Mouse (Mus musculus): ENCODE measurements around the gene Hyls1.

- no peak for TF ChIP-seq EP300 (IDR thresholded peaks at IDR 0.05; ENCODE audit: insufficient read depth, low read depth, low read length)
- no peak for TF ChIP-seq CTCF (IDR thresholded peaks at IDR 0.05)
Measured at GRCm38 (mm10) chr9:35558257-35559008, 11.8 kb downstream of the Hyls1 start, which contains the start of the genes Ddx25 and Pus3.
